Comparison of ENCODE assay signal across 8 mouse cellular contexts in genomic region chr9:13661768-13662623, GRCm38 (mm10).
DNase-seq lines count a peak whose midpoint lies in the region; ATAC-seq and TF ChIP-seq lines count a peak whose summit lies in the region.

No protein-coding gene starts in this region.

- no peak for TF ChIP-seq EP300 in liver, postnatal 0 days (IDR thresholded peaks at IDR 0.05; ENCODE audit: low read depth)

- H3K27ac ChIP-seq in embryonic facial prominence, embryonic 10.5 days (replicated peaks), result peak overlapping the region; percentile 84
- peak overlapping the region; percentile 85 for H3K27ac ChIP-seq in hindbrain, embryonic 10.5 days
- peak overlapping the region; percentile 57; the same call in 1 of the 2 replicates for H3K27ac ChIP-seq in liver, postnatal 0 days (ENCODE audit: low read depth)

- no peak for TF ChIP-seq CTCF in liver, postnatal 0 days (IDR thresholded peaks at IDR 0.05; ENCODE audit: low read depth)

- no peaks in the 10 kb centered on the region for H3K9me3 ChIP-seq in embryonic facial prominence, embryonic 10.5 days
- no peaks in the 10 kb centered on the region for H3K9me3 ChIP-seq in hindbrain, embryonic 10.5 days
- no peaks in the 10 kb centered on the region for H3K9me3 ChIP-seq in liver, postnatal 0 days (ENCODE audit: low read length)

- WGBS in embryonic facial prominence, embryonic 10.5 days, result 2% methylated on average over 12 of the region's 12 CpGs
- WGBS in hindbrain, embryonic 10.5 days, result under 1% methylated on average over 12 of the region's 12 CpGs
- WGBS in liver, postnatal 0 days (ENCODE audit: insufficient replicate concordance), result 3% methylated on average over 12 of the region's 12 CpGs

- peak; percentile 22 to 30 for DNase-seq in cerebellum, postnatal 14 days
- no peak for DNase-seq in cerebellum, postnatal 36 days
- DNase-seq in embryonic facial prominence, embryonic 10.5 days (ENCODE audit: low spot score), result peak; percentile 58
- peak; percentile 53 for DNase-seq in hindbrain, embryonic 10.5 days (ENCODE audit: low spot score)
- peak; percentile 29 for DNase-seq in liver, postnatal 0 days
- DNase-seq in urinary bladder, postnatal 25 days (ENCODE audit: low spot score), result no peak
- no peak for DNase-seq in left cerebral cortex, postnatal 14 days (ENCODE audit: low spot score in 2 of 2)
- no peak for DNase-seq in testis, postnatal 10 days (ENCODE audit: low spot score)

- intact Hi-C loops in left cerebral cortex, postnatal 14 days (cut with DNase I), result no loop called here

- peak overlapping the region; percentile 47 for H3K4me3 ChIP-seq in embryonic facial prominence, embryonic 10.5 days
- H3K4me3 ChIP-seq in hindbrain, embryonic 10.5 days, result peak overlapping the region; percentile 33
- H3K4me3 ChIP-seq in liver, postnatal 0 days (ENCODE audit: low read depth, low read length), result peak overlapping the region; percentile 24; the same call in 1 of the 2 replicates

- no peaks in the 10 kb centered on the region for H3K27me3 ChIP-seq in embryonic facial prominence, embryonic 10.5 days (replicated peaks; ENCODE audit: low read depth, poor library complexity, severe bottlenecking)
- H3K27me3 ChIP-seq in hindbrain, embryonic 10.5 days (ENCODE audit: insufficient read depth, poor library complexity, severe bottlenecking), result no peaks in the 10 kb centered on the region
- H3K27me3 ChIP-seq in liver, postnatal 0 days (ENCODE audit: insufficient read depth, low read length), result no peaks in the 10 kb centered on the region

- H3K36me3 ChIP-seq in embryonic facial prominence, embryonic 10.5 days (replicated peaks), result no peaks in the 10 kb centered on the region
- no peaks in the 10 kb centered on the region for H3K36me3 ChIP-seq in hindbrain, embryonic 10.5 days
- no peaks in the 10 kb centered on the region for H3K36me3 ChIP-seq in liver, postnatal 0 days (replicated peaks; ENCODE audit: insufficient read depth, low read length)

- peaks cover 20% of the 10 kb centered on the region for H3K4me1 ChIP-seq in embryonic facial prominence, embryonic 10.5 days
- H3K4me1 ChIP-seq in hindbrain, embryonic 10.5 days (replicated peaks), result peaks cover 30% of the 10 kb centered on the region
- H3K4me1 ChIP-seq in liver, postnatal 0 days (ENCODE audit: insufficient read depth), result peaks cover 6% of the 10 kb centered on the region; the same call in 1 of the 2 replicates

- peak overlapping the region; percentile 51; the same call in 1 of the 2 replicates for H3K9ac ChIP-seq in liver, postnatal 0 days (replicated peaks)

- ATAC-seq in liver, postnatal 0 days, result peak; percentile 47; the same call in 1 of the 2 replicates

- peak overlapping the region; percentile 64 for H3K4me2 ChIP-seq in liver, postnatal 0 days (ENCODE audit: low read depth, low read length)

Comparison
In these comparisons a context has a peak if more than half of its experiments do, and no peak if none do; other contexts are left out.
1. DNase-seq: peak in cerebellum, postnatal 14 days (2 of 2), embryonic facial prominence, embryonic 10.5 days (single experiment), hindbrain, embryonic 10.5 days (single experiment) and liver, postnatal 0 days (single experiment); none in cerebellum, postnatal 36 days (0 of 2), urinary bladder, postnatal 25 days (single experiment), left cerebral cortex, postnatal 14 days (0 of 2) and testis, postnatal 10 days (single experiment).
2. Peak in every context shown above with its lines, with median percentiles within 50 percentile points of each other: H3K27ac ChIP-seq and H3K4me3 ChIP-seq.